Mouse (Mus musculus) embryonic facial prominence, embryonic 11.5 days (tissue): Measurements from ENCODE around the gene 4933402D24Rik. TPM values are rescaled to one million over a fixed set of nuclear protein-coding genes. Genes with fewer than 3 reads are reported as not detected.
A peak's percentile ranks its signal among the peaks of the same experiment; 100 is the strongest.

Experiments used
- ATAC-seq: fragments of 200-750 bp; cut with Nextera tagmentation; replicated peaks from 2 replicates; pipeline ENCODE4 v1.8.0; 2017; ENCODE audit warnings: low read depth; ENCODE audit not compliant: insufficient number of reproducible peaks, low FRiP score, low TSS enrichment
- DNase-seq: peaks from one replicate; pipeline ENCODE4 v3.0.0-alpha.2; 2015; ENCODE audit warnings: low spot score
- H3K27ac ChIP-seq: fragments of 300-500 bp; sonication (generic); replicated peaks from 2 replicates; pipeline ENCODE4 v1.5.1; 2014; ENCODE audit warnings: mild to moderate bottlenecking, low read depth, low read length, control low read depth
- H3K27me3 ChIP-seq: fragments of 300-500 bp; sonication (generic); 2 replicates; pipeline ENCODE4 v1.6.1; 2014; ENCODE audit warnings: mild to moderate bottlenecking, low read length, moderate library complexity, mixed read lengths; ENCODE audit not compliant: control insufficient read depth, insufficient read depth
- H3K36me3 ChIP-seq: fragments of 300-500 bp; sonication (generic); replicated peaks from 2 replicates; pipeline ENCODE4 v1.6.1; 2014; ENCODE audit warnings: low read depth, mild to moderate bottlenecking, low read length, moderate library complexity, mixed read lengths; ENCODE audit not compliant: control insufficient read depth, insufficient read depth
- H3K4me1 ChIP-seq: fragments of 300-500 bp; sonication (generic); 2 replicates; pipeline ENCODE4 v1.6.1; 2014; ENCODE audit warnings: low read length, mixed read lengths; ENCODE audit not compliant: control insufficient read depth, insufficient read depth
- H3K4me2 ChIP-seq: fragments of 300-500 bp; sonication (generic); 2 replicates; pipeline ENCODE4 v1.6.1; 2014; ENCODE audit warnings: low read depth, mild to moderate bottlenecking, control low read depth, low read length, moderate library complexity
- H3K4me3 ChIP-seq: fragments of 300-500 bp; sonication (generic); 2 replicates; pipeline ENCODE4 v1.5.1; 2014; ENCODE audit warnings: low read depth, low read length, control low read depth
- H3K9ac ChIP-seq: fragments of 300-500 bp; sonication (generic); replicated peaks from 2 replicates; pipeline ENCODE4 v1.6.1; 2014; ENCODE audit warnings: mild to moderate bottlenecking, control low read depth, low read length
- H3K9me3 ChIP-seq: fragments of 300-500 bp; sonication (generic); replicated peaks from 2 replicates; pipeline ENCODE4 v1.6.1; 2016; ENCODE audit warnings: mild to moderate bottlenecking, low read length, inconsistent platforms, mixed read lengths; ENCODE audit not compliant: control insufficient read depth
- WGBS: fragments of 180-500 bp; shearing (Covaris S2); extraction: QIAGEN DNeasy Blood & Tissue Kit; methylation state at CpG from one replicate; pipeline ENCODE4 v1.1.7; 2014; 5-methylcytosine and 5-hydroxymethylcytosine counted together
- polyA plus RNA-seq: library from polyadenylated mRNA; unstranded; fragments of >200 nt; fragmentation: Nextera tagmentation; extraction: Ambion mirVana; gene quantifications from 2 replicates; pipeline ENCODE4 v1.2.1, GENCODE M21; 2014

Gene 4933402D24Rik
- 0.11 and 0.15 TPM in 2 replicates for polyA plus RNA-seq

- ATAC-seq: no peak
- Histone ChIP-seq H3K4me1 (no peaks in the 10 kb centered on the region), H3K4me2 (no peak within 1 kb of the TSS), H3K9ac (no peak within 1 kb of the TSS), H3K27ac (0 out of 2 replicates have a peak within 1 kb of the TSS, but pooled peaks have one; percentile 6), H3K36me3 (no peaks in the 10 kb centered on the region), H3K27me3 (no peaks in the 10 kb centered on the region), H3K9me3 (no peaks in the 10 kb centered on the region), H3K4me3 (no peak within 1 kb of the TSS)
- WGBS: 75% methylated on average over 5 of the region's 5 CpGs
- DNase-seq: no peak
Measured at GRCm38 (mm10) chr1:63769167-63769566, at the start of gene 4933402D24Rik. 4933402D24Rik (minus strand) TSS chr1:63769267.

GRCm38 (mm10) chr1:63808584-63808983 lies 39.5 kb upstream of the 4933402D24Rik start:
- Histone ChIP-seq H3K9me3 (no peaks in the 10 kb centered on the region), H3K4me3 (no peak overlapping the region), H3K4me2 (no peak overlapping the region), H3K4me1 (no peaks in the 10 kb centered on the region), H3K9ac (no peak overlapping the region), H3K27me3 (no peaks in the 10 kb centered on the region), H3K36me3 (no peaks in the 10 kb centered on the region), H3K27ac (no peak overlapping the region)
- 74% methylated on average over 3 of the region's 3 CpGs for WGBS
- ATAC-seq (no peak), DNase-seq (no peak)

- Histone ChIP-seq H3K9me3 (no peaks in the 10 kb centered on the region), H3K4me1 (no peaks in the 10 kb centered on the region), H3K4me3 (no peak overlapping the region), H3K9ac (no peak overlapping the region), H3K27ac (no peak overlapping the region), H3K27me3 (no peaks in the 10 kb centered on the region), H3K4me2 (no peak overlapping the region), H3K36me3 (no peaks in the 10 kb centered on the region)
- ATAC-seq (no peak), DNase-seq (no peak)
Measured at GRCm38 (mm10) chr1:63805095-63805494, 36.0 kb upstream of the 4933402D24Rik start.

- H3K27ac ChIP-seq: no peak overlapping the region
- no peak overlapping the region for H3K4me3 ChIP-seq
- no peak for ATAC-seq
- no peak overlapping the region for H3K9ac ChIP-seq
- H3K4me2 ChIP-seq: no peak overlapping the region
- H3K36me3 ChIP-seq: no peaks in the 10 kb centered on the region
- H3K27me3 ChIP-seq: no peaks in the 10 kb centered on the region
- no peaks in the 10 kb centered on the region for H3K9me3 ChIP-seq
- DNase-seq: no peak
- no peaks in the 10 kb centered on the region for H3K4me1 ChIP-seq
Measured at GRCm38 (mm10) chr1:63794326-63794725, 25.3 kb upstream of the 4933402D24Rik start.

- 41% methylated on average over 4 of the region's 4 CpGs for WGBS
Measured at GRCm38 (mm10) chr1:63776902-63777630, 8.0 kb upstream of the 4933402D24Rik start.

GRCm38 (mm10) chr1:63776396-63776795 lies 7.3 kb upstream of the 4933402D24Rik start:
- ATAC-seq: no peak
- Histone ChIP-seq H3K27me3 (no peaks in the 10 kb centered on the region), H3K4me1 (no peaks in the 10 kb centered on the region), H3K4me2 (no peak overlapping the region), H3K36me3 (no peaks in the 10 kb centered on the region), H3K4me3 (no peak overlapping the region), H3K27ac (no peak overlapping the region), H3K9me3 (no peaks in the 10 kb centered on the region), H3K9ac (no peak overlapping the region)
- 73% methylated on average over 1 of the region's 1 CpGs for WGBS
- no peak for DNase-seq

More at GRCm38 (mm10) chr1:63776902-63777630, 8.0 kb upstream of the 4933402D24Rik start:
- ATAC-seq (no peak), DNase-seq (no peak)
- Histone ChIP-seq H3K27me3 (no peaks in the 10 kb centered on the region), H3K27ac (no peak overlapping the region), H3K4me2 (no peak overlapping the region), H3K9ac (no peak overlapping the region), H3K4me1 (no peaks in the 10 kb centered on the region), H3K9me3 (no peaks in the 10 kb centered on the region), H3K4me3 (no peak overlapping the region), H3K36me3 (no peaks in the 10 kb centered on the region)

- no peak overlapping the region for H3K27ac ChIP-seq
- no peaks in the 10 kb centered on the region for H3K27me3 ChIP-seq
- H3K4me2 ChIP-seq: no peak overlapping the region
- WGBS: 93% methylated on average over 7 of the region's 7 CpGs
- no peaks in the 10 kb centered on the region for H3K9me3 ChIP-seq
- DNase-seq: no peak
- ATAC-seq: no peak
- H3K9ac ChIP-seq: no peak overlapping the region
- no peaks in the 10 kb centered on the region for H3K36me3 ChIP-seq
- no peak overlapping the region for H3K4me3 ChIP-seq
- no peaks in the 10 kb centered on the region for H3K4me1 ChIP-seq
Measured at GRCm38 (mm10) chr1:63770309-63770708, 1.2 kb upstream of the 4933402D24Rik start.

GRCm38 (mm10) chr1:63768112-63768511 lies 955 bp downstream of the 4933402D24Rik start:
- 30% methylated on average over 8 of the region's 8 CpGs for WGBS
- Histone ChIP-seq H3K4me1 (no peaks in the 10 kb centered on the region), H3K4me2 (no peak overlapping the region), H3K4me3 (no peak overlapping the region), H3K27ac (0 out of 2 replicates have a peak overlapping the region, but pooled peaks have one; percentile 6), H3K27me3 (no peaks in the 10 kb centered on the region), H3K9me3 (no peaks in the 10 kb centered on the region), H3K36me3 (no peaks in the 10 kb centered on the region), H3K9ac (no peak overlapping the region)
- ATAC-seq (0 out of 2 replicates have a peak, but pooled peaks have one; percentile 67), DNase-seq (peak; percentile 86)
